Mouse (Mus musculus) liver, embryonic 16.5 days (tissue): Measurements from ENCODE around the gene Neurl4. TPM values are rescaled to one million over a fixed set of nuclear protein-coding genes. Genes with fewer than 3 reads are reported as not detected.

ENCODE experiments used
- ATAC-seq: fragments of 200-750 bp; cut with Nextera tagmentation; 2 replicates; pipeline ENCODE4 v1.8.0; 2017; ENCODE audit warnings: low read depth, mild to moderate bottlenecking, moderate number of reproducible peaks, moderate library complexity
- H3K27ac ChIP-seq: fragments of 300-500 bp; sonication (generic); 2 replicates; pipeline ENCODE4 v1.5.1; 2014; ENCODE audit warnings: mild to moderate bottlenecking, low read length
- H3K27me3 ChIP-seq: fragments of 300-500 bp; sonication (generic); 2 replicates; pipeline ENCODE4 v1.6.1; 2014; ENCODE audit warnings: low read depth, low read length, mixed read lengths; ENCODE audit not compliant: control insufficient read depth, insufficient read depth
- H3K36me3 ChIP-seq: fragments of 300-500 bp; sonication (generic); 2 replicates; pipeline ENCODE4 v1.6.1; 2014; ENCODE audit warnings: mild to moderate bottlenecking; ENCODE audit not compliant: control insufficient read depth, insufficient read depth
- H3K4me1 ChIP-seq: fragments of 300-500 bp; sonication (generic); 2 replicates; pipeline ENCODE4 v1.6.1; 2014; ENCODE audit warnings: low read depth, low read length, mixed read lengths; ENCODE audit not compliant: control insufficient read depth
- H3K4me2 ChIP-seq: fragments of 300-500 bp; sonication (generic); 2 replicates; pipeline ENCODE4 v1.6.1; 2014; ENCODE audit warnings: low read depth, low read length, mixed read lengths
- H3K4me3 ChIP-seq: fragments of 300-500 bp; sonication (generic); 2 replicates; pipeline ENCODE4 v1.5.1; 2014; ENCODE audit warnings: low read depth, mild to moderate bottlenecking, low read length
- H3K9ac ChIP-seq: fragments of 300-500 bp; sonication (generic); 2 replicates; pipeline ENCODE4 v1.6.1; 2014; ENCODE audit warnings: low read depth, low read length
- H3K9me3 ChIP-seq: fragments of 300-500 bp; sonication (generic); replicated peaks from 2 replicates; pipeline ENCODE4 v1.6.1; 2016; ENCODE audit warnings: low read length; ENCODE audit not compliant: control insufficient read depth
- WGBS: fragments of 180-500 bp; shearing (Covaris S2); extraction: QIAGEN DNeasy Blood & Tissue Kit; methylation state at CpG from one replicate; pipeline ENCODE4 v1.1.7; 2014; ENCODE audit not compliant: insufficient replicate concordance; 5-methylcytosine and 5-hydroxymethylcytosine counted together
- polyA plus RNA-seq: library from polyadenylated mRNA; unstranded; fragments of >200 nt; fragmentation: Nextera tagmentation; extraction: Ambion mirVana; gene quantifications from 2 replicates; pipeline ENCODE4 v1.2.1, GENCODE M21; 2015

Gene Neurl4
- polyA plus RNA-seq, 1 experiment from 2014 or later = 2.6 TPM

DNA sequence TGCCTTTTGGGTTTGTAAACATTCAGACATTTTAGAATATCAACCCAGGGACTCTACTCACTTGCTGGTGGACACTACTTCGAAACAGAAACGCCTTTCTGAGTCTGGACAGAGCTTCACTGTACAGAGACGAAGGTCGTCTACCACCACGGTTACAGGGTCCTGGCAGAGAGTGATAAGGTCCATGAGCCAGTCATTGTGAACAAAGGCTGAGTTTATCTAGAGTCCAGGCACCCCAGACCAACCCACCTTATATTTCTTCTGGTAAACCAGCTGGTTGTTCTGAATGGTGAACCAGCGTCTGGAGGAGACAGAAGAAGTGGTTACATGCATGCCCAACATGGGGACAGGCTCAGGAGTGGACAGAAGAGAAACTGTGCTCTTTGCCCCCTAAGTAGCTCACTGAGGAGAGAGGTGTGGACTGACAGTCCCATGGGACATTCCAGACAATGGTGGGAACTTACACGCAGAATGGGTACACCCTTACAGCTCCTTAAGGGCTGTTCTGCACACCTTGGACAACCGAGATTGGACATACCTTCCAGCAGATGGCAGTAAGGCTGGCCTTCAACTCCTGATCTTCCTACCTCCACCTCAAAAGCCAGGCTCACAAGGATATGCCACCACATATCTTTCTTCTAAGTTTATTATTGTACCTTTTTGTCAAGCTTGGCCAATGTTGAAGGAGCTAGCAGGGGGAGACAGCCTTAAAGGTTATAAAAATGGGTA lies 13.8 kb upstream of the Neurl4 start:
- Histone ChIP-seq H3K4me1 (peaks cover 29% of the 10 kb centered on the region), H3K27ac (peak overlapping the region; percentile 41), H3K9ac (peak overlapping the region; percentile 27; the same call in 1 of the 2 replicates), H3K9me3 (no peaks in the 10 kb centered on the region), H3K36me3 (no peaks in the 10 kb centered on the region), H3K27me3 (no peaks in the 10 kb centered on the region), H3K4me2 (peak overlapping the region; percentile 26), H3K4me3 (no peak overlapping the region)
- peak; percentile 76 for ATAC-seq
- 20% methylated on average over 8 of the region's 8 CpGs for whole genome bisulfite sequencing

DNA sequence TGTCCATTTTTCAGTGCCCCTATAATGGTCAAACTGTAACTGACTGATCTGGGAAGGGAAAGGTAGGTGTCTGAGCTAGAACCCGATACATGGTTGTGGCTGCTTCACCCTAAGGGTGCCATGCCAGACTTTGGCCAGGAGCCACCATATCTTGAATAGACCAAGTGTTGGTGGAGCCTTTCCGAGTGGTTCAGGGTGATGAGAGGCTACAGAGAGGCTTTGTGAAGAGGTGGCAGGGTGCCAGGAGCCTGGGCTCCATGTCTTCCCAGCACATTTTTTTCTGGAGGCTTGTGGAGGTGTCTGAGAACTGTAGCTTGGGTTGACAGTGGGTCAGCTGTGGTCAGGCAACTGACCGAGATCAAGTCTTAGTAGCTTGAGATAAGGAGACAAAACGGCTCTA lies 9.4 kb upstream of the Neurl4 start:
- Histone ChIP-seq H3K9me3 (no peaks in the 10 kb centered on the region), H3K36me3 (no peaks in the 10 kb centered on the region), H3K27me3 (no peaks in the 10 kb centered on the region), H3K4me3 (no peak overlapping the region), H3K4me1 (peaks cover 36% of the 10 kb centered on the region), H3K9ac (no peak overlapping the region), H3K27ac (no peak overlapping the region), H3K4me2 (no peak overlapping the region)
- 35% methylated on average over 4 of the region's 4 CpGs for WGBS
- no peak for ATAC-seq

DNA sequence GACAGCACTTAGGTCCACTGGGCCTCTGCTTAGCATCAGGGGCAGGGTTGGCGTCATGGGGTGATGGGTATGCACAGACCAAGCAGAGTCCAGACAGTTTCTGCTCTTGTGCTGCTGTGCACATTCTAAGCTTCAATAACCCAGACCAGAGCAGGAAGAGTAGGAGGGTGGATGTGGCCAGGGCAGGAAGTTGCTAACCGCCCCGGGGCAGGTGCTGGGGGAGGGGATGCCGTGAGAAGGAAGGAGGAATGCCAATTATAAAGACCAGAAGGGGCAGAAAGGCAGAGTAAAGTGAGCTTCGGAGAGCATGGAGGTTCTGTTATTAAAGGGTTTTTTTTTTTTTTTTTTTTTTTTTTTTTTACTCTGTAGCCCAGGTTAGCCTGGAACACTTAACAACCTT lies 6.2 kb upstream of the Neurl4 start:
- Histone ChIP-seq H3K27ac (no peak overlapping the region; the same call in 1 of the 2 replicates), H3K4me2 (no peak overlapping the region), H3K27me3 (0 out of 2 replicates have a peak, but pooled peaks cover 3% of the 10 kb centered on the region), H3K4me1 (peaks cover 23% of the 10 kb centered on the region), H3K9me3 (no peaks in the 10 kb centered on the region), H3K9ac (no peak overlapping the region), H3K4me3 (peak overlapping the region; percentile 22; the same call in 1 of the 2 replicates), H3K36me3 (no peaks in the 10 kb centered on the region)
- WGBS = 17% methylated on average over 5 of the region's 5 CpGs
- ATAC-seq = no peak

DNA sequence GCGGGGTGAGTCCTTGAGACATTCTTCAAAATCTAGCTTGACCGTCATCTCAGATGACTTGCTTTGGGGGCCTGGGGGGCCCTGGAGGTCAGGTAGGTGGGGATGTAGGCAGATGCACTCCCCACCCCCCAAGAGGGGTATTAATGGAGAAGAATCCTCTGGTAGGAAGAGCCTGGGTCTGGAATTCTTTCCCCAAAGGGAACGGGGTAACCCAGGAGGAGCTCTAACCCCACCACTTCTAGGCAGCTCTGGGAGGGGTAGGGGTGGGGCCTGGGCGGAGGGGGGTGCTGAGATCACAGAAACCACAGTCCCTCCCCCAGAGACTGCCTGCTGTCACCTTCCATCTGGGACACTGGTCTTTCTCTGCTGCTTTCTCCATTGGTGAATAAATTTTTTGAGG lies 5.6 kb upstream of the Neurl4 start, which contains the start of gene Acap1:
Acap1 (minus strand) TSS at position 249 of the 400 bp plus-strand sequence.
- 0 out of 2 replicates have a peak within 1 kb of the TSS, but pooled peaks have one; percentile 22 for H3K4me2 ChIP-seq
- H3K27me3 ChIP-seq = 0 out of 2 replicates have a peak, but pooled peaks cover 3% of the 10 kb centered on the region
- H3K4me1 ChIP-seq = peaks cover 29% of the 10 kb centered on the region
- H3K4me3 ChIP-seq = peak within 1 kb of the TSS; percentile 22; the same call in 1 of the 2 replicates
- 31% methylated on average over 4 of the region's 4 CpGs for WGBS
- peak; percentile 63 for ATAC-seq
- no peaks in the 10 kb centered on the region for H3K36me3 ChIP-seq
- no peak within 1 kb of the TSS for H3K9ac ChIP-seq
- peak within 1 kb of the TSS; percentile 64 for H3K27ac ChIP-seq
- H3K9me3 ChIP-seq = no peaks in the 10 kb centered on the region

DNA sequence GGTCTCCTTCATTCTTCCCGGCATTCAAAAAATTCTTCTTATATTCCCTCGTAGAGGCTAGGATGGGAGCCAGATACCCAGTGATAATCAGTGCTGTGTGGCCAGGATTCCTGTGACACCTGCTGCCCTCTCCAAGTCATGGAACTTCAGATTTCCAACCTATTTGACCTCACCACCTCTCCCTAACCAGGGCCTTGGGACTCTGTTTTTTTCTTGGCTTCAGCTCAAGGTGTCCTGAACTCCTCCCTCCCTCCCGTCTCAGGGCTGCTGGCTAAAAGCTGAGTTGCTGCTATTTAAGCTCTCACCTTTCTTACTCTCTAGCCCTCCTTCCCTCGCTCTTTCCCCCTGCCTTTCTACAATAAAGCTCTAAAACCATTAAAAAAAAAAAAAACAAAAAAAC lies 1.0 kb upstream of the Neurl4 start:
- H3K9ac ChIP-seq = 0 out of 2 replicates have a peak overlapping the region, but pooled peaks have one; percentile 19
- WGBS = 41% methylated on average over 4 of the region's 4 CpGs
- 0 out of 2 replicates have a peak, but pooled peaks cover 3% of the 10 kb centered on the region for H3K27me3 ChIP-seq
- no peak for ATAC-seq
- H3K36me3 ChIP-seq = peaks cover 10% of the 10 kb centered on the region
- no peak overlapping the region for H3K27ac ChIP-seq
- peak overlapping the region; percentile 98 for H3K4me2 ChIP-seq
- H3K4me3 ChIP-seq = no peak overlapping the region; the same call in 1 of the 2 replicates
- no peaks in the 10 kb centered on the region for H3K9me3 ChIP-seq
- peaks cover 34% of the 10 kb centered on the region for H3K4me1 ChIP-seq

DNA sequence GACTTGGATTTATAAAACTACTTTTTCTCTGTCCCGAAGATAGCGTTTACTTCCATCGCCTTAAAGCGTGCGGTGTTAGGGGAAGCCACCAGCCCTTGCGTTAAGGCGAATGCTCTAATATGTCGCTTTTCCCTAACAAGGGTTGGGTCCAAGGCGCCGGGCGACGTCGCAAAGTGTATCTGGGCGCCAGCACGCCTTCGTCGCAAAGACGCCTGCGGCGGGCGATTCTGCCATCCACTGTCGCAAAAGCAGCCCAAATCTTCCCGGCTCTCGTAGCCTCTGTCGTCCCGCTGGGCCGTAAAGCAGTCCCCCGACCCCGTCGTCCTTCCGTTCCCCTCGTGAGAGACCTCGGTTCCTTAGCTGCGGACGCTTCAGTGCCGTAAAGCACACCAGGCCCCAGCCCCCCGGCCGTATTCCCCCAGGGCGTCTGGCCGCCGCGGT lies 554 bp downstream of the Neurl4 start:
- H3K9me3 ChIP-seq = no peaks in the 10 kb centered on the region
- H3K4me1 ChIP-seq = peaks cover 25% of the 10 kb centered on the region
- peak overlapping the region; percentile 98 for H3K4me2 ChIP-seq
- 0% methylated on average over 41 of the region's 42 CpGs for WGBS
- H3K27me3 ChIP-seq = 0 out of 2 replicates have a peak, but pooled peaks cover 3% of the 10 kb centered on the region
- peak; percentile 65 for ATAC-seq
- H3K27ac ChIP-seq = peak overlapping the region; percentile 98
- peak overlapping the region; percentile 91 for H3K9ac ChIP-seq
- peak overlapping the region; percentile 88 for H3K4me3 ChIP-seq
- H3K36me3 ChIP-seq = peaks cover 21% of the 10 kb centered on the region

DNA sequence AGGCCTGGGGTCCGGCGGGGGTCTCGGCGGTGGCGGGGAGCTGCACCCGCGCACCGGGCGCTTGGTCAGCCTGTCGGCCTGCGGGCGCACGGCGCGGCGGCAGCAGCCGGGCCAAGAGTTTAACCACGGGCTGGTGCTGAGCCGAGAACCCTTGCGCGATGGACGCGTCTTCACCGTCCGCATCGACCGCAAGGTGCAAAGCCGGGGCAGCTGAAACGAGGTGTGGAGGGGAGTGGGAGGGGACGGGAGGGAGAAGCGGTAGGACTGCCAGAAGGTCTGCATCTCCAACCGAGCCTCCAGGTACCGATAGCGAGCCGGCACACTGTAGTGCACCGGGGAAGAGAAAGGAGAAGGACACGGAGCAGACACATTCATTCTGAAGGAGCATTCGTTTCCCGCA lies 1.1 kb downstream of the Neurl4 start:
- Histone ChIP-seq H3K36me3 (peaks cover 26% of the 10 kb centered on the region), H3K4me2 (peak overlapping the region; percentile 98), H3K9ac (peak overlapping the region; percentile 91), H3K4me3 (peak overlapping the region; percentile 88), H3K9me3 (no peaks in the 10 kb centered on the region), H3K27ac (peak overlapping the region; percentile 98), H3K27me3 (0 out of 2 replicates have a peak, but pooled peaks cover 3% of the 10 kb centered on the region), H3K4me1 (peaks cover 25% of the 10 kb centered on the region)
- WGBS = under 1% methylated on average over 39 of the region's 39 CpGs
- peak; percentile 3 for ATAC-seq

DNA sequence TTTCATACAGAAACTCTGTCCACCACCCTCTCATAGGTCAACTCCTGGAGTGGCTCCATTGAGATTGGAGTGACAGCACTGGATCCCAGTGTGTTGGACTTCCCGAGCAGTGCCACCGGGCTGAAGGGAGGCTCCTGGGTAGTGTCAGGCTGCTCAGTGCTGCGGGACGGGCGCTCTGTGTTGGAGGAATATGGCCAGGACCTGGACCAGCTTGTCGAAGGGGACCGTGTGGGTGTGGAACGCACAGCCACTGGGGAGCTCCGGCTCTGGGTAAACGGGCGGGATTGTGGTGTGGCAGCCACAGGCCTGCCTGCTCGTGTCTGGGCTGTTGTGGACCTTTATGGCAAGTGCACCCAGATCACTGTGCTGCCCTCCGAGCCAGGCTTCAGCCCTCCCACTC lies 2.1 kb downstream of the Neurl4 start:
- H3K9me3 ChIP-seq = no peaks in the 10 kb centered on the region
- H3K27ac ChIP-seq = peak overlapping the region; percentile 1; the same call in 1 of the 2 replicates
- H3K9ac ChIP-seq = no peak overlapping the region
- H3K36me3 ChIP-seq = peaks cover 35% of the 10 kb centered on the region
- H3K4me1 ChIP-seq = peaks cover 25% of the 10 kb centered on the region
- WGBS = 77% methylated on average over 13 of the region's 13 CpGs
- 0 out of 2 replicates have a peak, but pooled peaks cover 3% of the 10 kb centered on the region for H3K27me3 ChIP-seq
- peak overlapping the region; percentile 88 for H3K4me3 ChIP-seq
- ATAC-seq = no peak
- peak overlapping the region; percentile 98; the same call in 1 of the 2 replicates for H3K4me2 ChIP-seq

DNA sequence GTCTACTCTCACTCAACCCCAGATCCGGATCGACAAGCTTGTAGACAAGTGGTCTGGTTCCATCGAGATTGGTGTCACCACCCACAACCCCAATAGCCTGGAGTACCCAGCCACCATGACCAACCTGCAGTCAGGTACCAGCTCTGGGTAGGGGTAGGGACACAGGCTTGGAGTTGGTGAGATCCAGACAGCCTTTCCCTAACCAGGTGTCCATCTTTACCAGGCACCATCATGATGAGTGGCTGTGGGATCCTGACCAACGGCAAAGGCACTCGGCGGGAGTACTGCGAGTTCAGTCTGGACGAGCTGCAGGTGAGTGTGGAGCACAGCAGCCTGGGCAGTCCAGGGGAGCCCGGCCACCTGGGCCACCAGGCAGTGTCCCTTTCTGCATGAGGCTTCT lies 3.4 kb downstream of the Neurl4 start:
- no peak overlapping the region for H3K4me3 ChIP-seq
- 0 out of 2 replicates have a peak, but pooled peaks cover 2% of the 10 kb centered on the region for H3K27me3 ChIP-seq
- 88% methylated on average over 9 of the region's 9 CpGs for WGBS
- H3K4me2 ChIP-seq = no peak overlapping the region
- no peaks in the 10 kb centered on the region for H3K9me3 ChIP-seq
- H3K9ac ChIP-seq = no peak overlapping the region
- peaks cover 25% of the 10 kb centered on the region for H3K4me1 ChIP-seq
- ATAC-seq = no peak
- peaks cover 49% of the 10 kb centered on the region for H3K36me3 ChIP-seq
- no peak overlapping the region for H3K27ac ChIP-seq
